Mouse (Mus musculus) intestine, embryonic 16.5 days (tissue): ENCODE measurements around the gene Primpol. TPM values are rescaled to one million over a fixed set of nuclear protein-coding genes. Genes with fewer than 3 reads are reported as not detected.
"Not testable (repeated sequence)": the region's sequence is repeated elsewhere in the genome, so short reads cannot be mapped to it uniquely, and the experiment has no call there.

Experiments
- ATAC-seq: fragments of 200-750 bp; cut with Nextera tagmentation; 2 replicates; pipeline ENCODE4 v1.8.0; 2017; ENCODE audit warnings: moderate TSS enrichment, moderate library complexity
- H3K27ac ChIP-seq: fragments of 300-500 bp; sonication (generic); 2 replicates; pipeline ENCODE4 v1.5.1; 2014; ENCODE audit warnings: mild to moderate bottlenecking, low read length
- H3K27me3 ChIP-seq: fragments of 300-500 bp; sonication (generic); replicated peaks from 2 replicates; pipeline ENCODE4 v1.6.1; 2014; ENCODE audit warnings: low read length, control low read depth, mixed read lengths; ENCODE audit not compliant: control insufficient read depth, insufficient read depth
- H3K36me3 ChIP-seq: fragments of 300-500 bp; sonication (generic); 2 replicates; pipeline ENCODE4 v1.6.1; 2014; ENCODE audit warnings: low read length, control low read depth; ENCODE audit not compliant: control insufficient read depth, insufficient read depth
- H3K4me1 ChIP-seq: fragments of 300-500 bp; sonication (generic); 2 replicates; pipeline ENCODE4 v1.6.1; 2014; ENCODE audit warnings: low read length, control low read depth, mixed read lengths; ENCODE audit not compliant: control insufficient read depth, insufficient read depth
- H3K4me2 ChIP-seq: fragments of 300-500 bp; sonication (generic); 2 replicates; pipeline ENCODE4 v1.6.1; 2014; ENCODE audit warnings: low read depth, low read length, control low read depth
- H3K4me3 ChIP-seq: fragments of 300-500 bp; sonication (generic); 2 replicates; pipeline ENCODE4 v1.5.1; 2014; ENCODE audit warnings: mild to moderate bottlenecking, low read length
- H3K9ac ChIP-seq: fragments of 300-500 bp; sonication (generic); 2 replicates; pipeline ENCODE4 v1.6.1; 2014; ENCODE audit warnings: low read depth, low read length
- H3K9me3 ChIP-seq: fragments of 300-500 bp; sonication (generic); 2 replicates; pipeline ENCODE4 v1.6.1; 2016; ENCODE audit warnings: low read length, control low read depth; ENCODE audit not compliant: control insufficient read depth
- WGBS: fragments of 180-500 bp; shearing (Covaris S2); extraction: QIAGEN DNeasy Blood & Tissue Kit; methylation state at CpG from one replicate; pipeline ENCODE4 v1.1.7; 2014; 5-methylcytosine and 5-hydroxymethylcytosine counted together
- polyA plus RNA-seq: library from polyadenylated mRNA; unstranded; fragments of >200 nt; fragmentation: Nextera tagmentation; extraction: Ambion mirVana; gene quantifications from 2 replicates; pipeline ENCODE4 v1.2.1, GENCODE M21; 2015

Gene Primpol
- polyA plus RNA-seq, 1 experiment from 2014 or later = 15.2 TPM

GRCm38 (mm10) chr8:46597411-46597810 lies 19.6 kb downstream of the Primpol start:
- no peaks in the 10 kb centered on the region for H3K9me3 ChIP-seq
- H3K4me2 ChIP-seq = no peak overlapping the region
- H3K27ac ChIP-seq = no peak overlapping the region
- no peaks in the 10 kb centered on the region for H3K27me3 ChIP-seq
- ATAC-seq = no peak
- H3K36me3 ChIP-seq = no peaks in the 10 kb centered on the region
- H3K4me1 ChIP-seq = no peaks in the 10 kb centered on the region
- no peak overlapping the region for H3K4me3 ChIP-seq
- H3K9ac ChIP-seq = no peak overlapping the region
- 56% methylated on average over 2 of the region's 2 CpGs for WGBS

- no peak overlapping the region for H3K27ac ChIP-seq
- WGBS = 88% methylated on average over 2 of the region's 2 CpGs
- H3K9ac ChIP-seq = no peak overlapping the region
- H3K36me3 ChIP-seq = no peaks in the 10 kb centered on the region
- no peak overlapping the region for H3K4me2 ChIP-seq
- ATAC-seq = no peak
- H3K9me3 ChIP-seq = no peaks in the 10 kb centered on the region
- H3K4me3 ChIP-seq = no peak overlapping the region
- H3K27me3 ChIP-seq = no peaks in the 10 kb centered on the region
- H3K4me1 ChIP-seq = no peaks in the 10 kb centered on the region
These were observed 20.5 kb downstream of the Primpol start for GRCm38 (mm10) chr8:46596530-46596929.

GRCm38 (mm10) chr8:46595593-46595992 lies 21.4 kb downstream of the Primpol start:
- H3K36me3 ChIP-seq = no peaks in the 10 kb centered on the region
- H3K4me1 ChIP-seq = no peaks in the 10 kb centered on the region
- H3K9me3 ChIP-seq = no peaks in the 10 kb centered on the region
- no peak overlapping the region for H3K27ac ChIP-seq
- no peak for ATAC-seq
- H3K9ac ChIP-seq = no peak overlapping the region
- no peaks in the 10 kb centered on the region for H3K27me3 ChIP-seq
- no peak overlapping the region for H3K4me2 ChIP-seq
- 91% methylated on average over 2 of the region's 2 CpGs for WGBS
- no peak overlapping the region for H3K4me3 ChIP-seq

GRCm38 (mm10) chr8:46593772-46594171 lies 23.2 kb downstream of the Primpol start:
- Histone ChIP-seq H3K9ac (no peak overlapping the region), H3K4me2 (no peak overlapping the region), H3K4me1 (no peaks in the 10 kb centered on the region), H3K9me3 (no peaks in the 10 kb centered on the region), H3K36me3 (no peaks in the 10 kb centered on the region), H3K27ac (no peak overlapping the region), H3K4me3 (no peak overlapping the region), H3K27me3 (no peaks in the 10 kb centered on the region)
- 86% methylated on average over 2 of the region's 2 CpGs for WGBS
- no peak for ATAC-seq

GRCm38 (mm10) chr8:46593067-46593466 lies 23.9 kb downstream of the Primpol start:
- Histone ChIP-seq H3K4me2 (no peak overlapping the region), H3K36me3 (no peaks in the 10 kb centered on the region), H3K4me3 (no peak overlapping the region), H3K9me3 (no peaks in the 10 kb centered on the region), H3K27me3 (no peaks in the 10 kb centered on the region), H3K9ac (no peak overlapping the region), H3K4me1 (no peaks in the 10 kb centered on the region), H3K27ac (no peak overlapping the region)
- no peak for ATAC-seq
- 80% methylated on average over 8 of the region's 8 CpGs for WGBS

- no peak for ATAC-seq
- H3K36me3 ChIP-seq = no peaks in the 10 kb centered on the region
- WGBS = 90% methylated on average over 2 of the region's 2 CpGs
These were observed 28.3 kb downstream of the Primpol start for GRCm38 (mm10) chr8:46588663-46589062.

GRCm38 (mm10) chr8:46587911-46588310 lies 29.1 kb downstream of the Primpol start:
- H3K4me2 ChIP-seq = no peak overlapping the region
- no peak overlapping the region for H3K27ac ChIP-seq
- H3K9me3 ChIP-seq = no peaks in the 10 kb centered on the region
- H3K27me3 ChIP-seq = no peaks in the 10 kb centered on the region
- H3K4me1 ChIP-seq = no peaks in the 10 kb centered on the region
- H3K4me3 ChIP-seq = no peak overlapping the region
- 82% methylated on average over 5 of the region's 5 CpGs for WGBS
- ATAC-seq = no peak
- no peak overlapping the region for H3K9ac ChIP-seq
- H3K36me3 ChIP-seq = no peaks in the 10 kb centered on the region

More at GRCm38 (mm10) chr8:46588663-46589062, 28.3 kb downstream of the Primpol start:
- Histone ChIP-seq H3K27me3 (no peaks in the 10 kb centered on the region), H3K9me3 (no peaks in the 10 kb centered on the region), H3K9ac (no peak overlapping the region), H3K4me1 (no peaks in the 10 kb centered on the region), H3K4me2 (no peak overlapping the region), H3K4me3 (no peak overlapping the region), H3K27ac (no peak overlapping the region)

- H3K9me3 ChIP-seq = no peaks in the 10 kb centered on the region
- no peaks in the 10 kb centered on the region for H3K36me3 ChIP-seq
- H3K27ac ChIP-seq = no peak overlapping the region
- no peak overlapping the region for H3K4me3 ChIP-seq
- H3K4me1 ChIP-seq = no peaks in the 10 kb centered on the region
- H3K9ac ChIP-seq = no peak overlapping the region
- WGBS = 81% methylated on average over 3 of the region's 3 CpGs
- H3K27me3 ChIP-seq = no peaks in the 10 kb centered on the region
- H3K4me2 ChIP-seq = no peak overlapping the region
- ATAC-seq = no peak
These were observed 31.4 kb downstream of the Primpol start for GRCm38 (mm10) chr8:46585576-46585975.

GRCm38 (mm10) chr8:46584328-46584727 lies 32.7 kb downstream of the Primpol start:
- not testable (repeated sequence) for H3K27me3 ChIP-seq, H3K4me2 ChIP-seq, H3K27ac ChIP-seq, ATAC-seq, H3K9ac ChIP-seq, H3K4me3 ChIP-seq, H3K9me3 ChIP-seq, H3K36me3 ChIP-seq, H3K4me1 ChIP-seq
- WGBS = 63% methylated on average over 4 of the region's 4 CpGs

- Histone ChIP-seq H3K4me1 (no peaks in the 10 kb centered on the region), H3K9ac (no peak overlapping the region), H3K27ac (no peak overlapping the region), H3K4me3 (no peak overlapping the region), H3K4me2 (no peak overlapping the region), H3K9me3 (no peaks in the 10 kb centered on the region), H3K27me3 (no peaks in the 10 kb centered on the region), H3K36me3 (peaks cover 10% of the 10 kb centered on the region; the same call in 1 of the 2 replicates)
- WGBS = 94% methylated on average over 9 of the region's 9 CpGs
- ATAC-seq = no peak
These were observed 38.2 kb downstream of the Primpol start for GRCm38 (mm10) chr8:46578794-46579193.
